Mouse (Mus musculus): ENCODE data around the gene Eprs. TPM values are rescaled to one million over a fixed set of nuclear protein-coding genes. Genes with fewer than 3 reads are reported as not detected.

Eprs gene
- polyA plus RNA-seq, 1 experiment: 8.6 TPM

DNA sequence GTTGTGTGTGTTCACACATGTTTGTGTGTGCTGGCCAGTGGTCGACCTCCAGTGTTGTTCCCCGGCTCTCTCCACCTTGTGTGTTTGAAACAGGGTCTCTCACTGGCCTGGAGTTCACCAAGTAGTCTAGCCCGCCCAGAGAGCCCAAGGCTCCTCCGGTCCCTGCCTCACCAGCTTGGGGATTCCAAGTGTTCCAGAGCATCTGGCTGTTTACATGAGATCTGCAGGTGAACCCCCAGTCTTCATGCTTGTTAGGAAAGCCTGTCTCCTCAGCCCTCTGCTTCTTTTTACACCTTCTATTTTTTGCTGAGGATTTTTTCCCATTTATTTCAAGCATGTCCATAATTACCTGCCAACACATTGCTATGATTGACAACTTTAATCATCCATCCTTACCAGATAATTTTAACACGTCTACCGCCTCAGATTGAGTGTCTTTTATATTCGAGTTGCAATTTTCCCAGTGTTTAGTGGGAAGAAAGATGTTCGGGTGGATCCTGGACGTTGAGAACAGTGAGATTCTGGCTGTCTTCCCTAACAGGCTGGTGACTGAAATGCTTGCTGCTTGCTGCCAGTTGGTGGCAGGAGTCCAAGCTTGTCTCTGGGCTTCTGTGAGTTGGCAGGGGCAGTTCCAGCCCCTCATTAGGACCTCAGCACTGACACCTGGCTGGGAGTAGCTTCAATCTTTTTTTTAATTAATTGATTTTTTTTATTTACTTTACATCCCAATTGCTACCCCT is 76.2 kb downstream of the Eprs start:
- WGBS: 63% methylated on average over 9 of the region's 9 CpGs
- no peak for DNase-seq (ENCODE audit: low read depth, low spot score)

DNA sequence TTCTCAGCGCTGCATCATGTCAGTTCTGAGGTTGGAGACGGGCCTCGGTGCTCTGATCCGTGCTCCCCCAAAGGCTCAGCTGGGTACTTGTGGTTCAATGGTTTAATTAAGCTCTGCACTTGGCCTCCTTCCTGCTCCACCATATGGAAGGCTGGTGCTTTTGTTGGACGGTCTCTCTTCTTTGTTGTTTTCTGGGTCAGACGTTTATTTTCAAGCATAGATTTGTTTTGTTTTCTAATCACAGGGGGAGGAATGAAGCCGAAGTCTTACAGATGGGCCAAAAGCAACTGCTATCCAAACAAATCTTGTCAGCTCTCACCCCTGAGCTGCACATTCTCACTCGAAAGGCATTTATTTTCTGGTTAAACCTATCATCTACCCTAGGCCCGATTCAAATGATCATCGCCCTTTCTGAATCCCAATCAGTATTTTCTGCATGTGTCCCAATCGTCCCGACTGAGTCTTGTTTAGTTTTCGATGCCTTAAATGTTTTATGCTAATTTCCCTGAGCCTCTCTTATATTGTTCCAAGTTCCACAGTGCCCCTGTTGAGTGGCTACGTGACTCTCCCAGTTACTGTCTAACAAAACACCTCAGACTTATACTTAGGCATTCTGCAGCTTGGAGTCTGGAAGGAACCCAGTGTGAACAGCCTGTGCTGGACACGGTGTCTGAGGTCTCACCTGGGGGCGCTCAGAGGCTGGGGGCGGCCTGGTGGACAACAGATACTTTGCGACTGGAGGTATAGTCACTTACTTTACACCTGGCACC is 79.0 kb downstream of the Eprs start:
- DNase-seq (ENCODE audit: low read depth, low spot score): no peak
- WGBS: 79% methylated on average over 18 of the region's 18 CpGs

DNA sequence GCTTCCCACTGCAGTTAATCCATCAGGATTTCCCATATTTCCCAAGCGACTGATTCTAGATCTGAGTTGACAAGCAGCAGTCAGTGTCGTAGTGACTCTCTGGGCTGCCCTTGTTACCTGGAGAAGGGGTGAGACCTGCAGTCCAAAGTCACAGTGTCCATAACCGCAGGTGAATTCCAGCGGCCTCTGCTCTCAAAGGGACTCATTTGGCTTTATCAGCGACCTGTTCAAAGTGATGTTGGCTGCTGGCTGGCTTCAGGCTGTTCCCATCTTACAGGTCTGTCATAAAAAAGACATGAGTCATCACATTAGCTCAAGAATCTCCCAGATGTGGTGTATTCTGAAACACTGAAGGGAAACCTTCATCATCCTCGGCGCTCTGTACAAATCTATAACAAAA is 86.1 kb downstream of the Eprs start:
- no peak for DNase-seq (ENCODE audit: low read depth, low spot score)
- WGBS: 48% methylated on average over 7 of the region's 7 CpGs

DNA sequence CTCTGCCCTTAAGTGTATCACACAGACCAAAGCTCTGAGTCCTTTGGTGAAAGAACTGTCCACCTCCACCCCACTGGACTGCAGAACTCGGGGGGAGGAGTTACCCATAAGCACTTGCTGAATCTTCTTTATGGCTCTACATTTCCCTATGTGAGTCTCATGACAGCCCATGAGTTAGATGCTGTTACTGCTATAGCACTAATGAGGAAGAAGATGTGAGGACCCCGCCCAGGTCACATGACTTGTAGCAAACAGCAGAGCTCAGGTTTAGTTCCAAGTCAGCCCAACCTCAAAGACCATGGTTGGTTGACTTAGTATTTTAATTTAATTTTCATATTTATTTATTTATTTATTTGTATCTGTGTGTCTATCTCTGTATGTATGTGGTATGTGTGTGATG is 86.9 kb downstream of the Eprs start:
- DNase-seq (ENCODE audit: low read depth, low spot score): no peak
- 38% methylated on average over 2 of the region's 2 CpGs for WGBS

DNA sequence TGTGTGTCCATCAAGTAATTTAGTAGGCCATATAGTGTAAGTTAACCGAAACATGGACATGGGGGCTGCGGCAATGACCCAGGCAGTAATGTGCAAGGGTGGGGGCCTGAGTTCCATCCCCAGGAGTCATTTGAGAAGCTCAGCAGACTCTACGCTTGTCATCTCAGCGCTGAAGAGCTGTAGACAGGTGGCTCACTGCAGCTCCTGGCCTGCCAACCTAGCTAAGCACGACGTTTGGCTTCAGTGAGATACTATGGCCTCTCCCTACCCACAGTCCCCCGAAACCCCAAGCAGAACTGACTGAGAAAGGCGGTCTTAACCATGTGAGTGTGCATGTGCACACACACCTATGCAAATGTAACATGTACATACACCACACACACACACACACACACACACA is 88.2 kb downstream of the Eprs start:
- 87% methylated on average over 8 of the region's 8 CpGs for WGBS
- no peak for DNase-seq (ENCODE audit: low read depth, low spot score)

DNA sequence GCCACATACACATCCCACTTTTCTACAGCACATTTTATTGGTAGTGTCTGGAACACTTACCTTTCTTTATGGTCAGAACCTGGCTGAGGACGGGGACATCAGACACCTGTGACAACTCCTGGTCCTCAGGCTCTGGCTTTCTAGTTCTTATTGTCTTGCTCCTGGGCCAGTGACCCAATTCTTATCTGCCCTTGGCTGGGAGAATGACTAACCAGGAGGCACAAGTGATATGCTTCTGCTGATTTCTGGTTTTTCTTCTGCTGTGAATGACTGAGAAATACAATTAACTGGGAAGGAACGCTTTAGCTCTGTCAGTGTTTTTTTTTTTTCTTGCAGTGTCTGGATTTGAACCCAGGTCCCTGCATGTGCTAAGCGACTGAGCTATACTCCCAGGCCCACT is 88.7 kb downstream of the Eprs start:
- 84% methylated on average over 3 of the region's 3 CpGs for WGBS
- no peak for DNase-seq (ENCODE audit: low read depth, low spot score)

DNA sequence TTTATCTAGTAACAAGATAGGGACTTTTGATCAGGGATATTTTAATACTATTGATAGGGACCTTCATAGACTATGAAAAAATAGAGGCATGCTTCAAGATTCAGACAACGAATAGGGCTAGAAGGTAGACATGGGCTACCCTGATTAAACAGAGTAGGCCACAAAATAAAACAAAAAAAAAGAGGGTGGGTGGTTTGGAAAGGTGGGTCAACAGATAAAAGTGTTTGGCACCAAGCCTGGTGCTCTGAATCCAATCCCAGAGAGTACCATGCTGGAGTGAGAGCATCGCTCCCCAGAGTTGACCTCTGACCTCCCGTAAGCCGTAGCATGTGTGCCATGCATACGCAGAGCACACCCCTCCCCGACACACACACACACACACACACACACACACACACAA is 89.6 kb downstream of the Eprs start:
- DNase-seq (ENCODE audit: low read depth, low spot score): no peak
- 86% methylated on average over 6 of the region's 6 CpGs for WGBS

DNA sequence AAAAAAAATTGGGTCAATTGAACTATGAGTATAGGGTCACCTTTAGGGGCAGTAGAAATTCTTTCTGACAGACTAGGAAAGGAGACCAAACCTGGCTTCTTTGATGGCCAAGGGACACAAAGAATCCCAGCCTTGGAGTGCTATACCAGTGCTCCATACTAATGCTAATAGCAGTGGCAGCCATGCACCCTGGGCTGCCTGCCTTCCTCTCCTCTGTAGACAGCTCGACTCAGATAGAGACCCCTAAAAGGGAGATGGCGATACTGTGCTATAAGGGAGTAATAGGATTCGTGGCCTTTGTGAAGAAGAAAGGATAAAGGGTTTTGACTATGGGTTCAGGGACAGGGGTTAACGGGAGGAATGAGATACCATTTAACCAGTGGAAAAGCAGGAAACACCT is 91.3 kb downstream of the Eprs start:
- WGBS: 48% methylated on average over 4 of the region's 4 CpGs
- no peak for DNase-seq (ENCODE audit: low read depth, low spot score)

DNA sequence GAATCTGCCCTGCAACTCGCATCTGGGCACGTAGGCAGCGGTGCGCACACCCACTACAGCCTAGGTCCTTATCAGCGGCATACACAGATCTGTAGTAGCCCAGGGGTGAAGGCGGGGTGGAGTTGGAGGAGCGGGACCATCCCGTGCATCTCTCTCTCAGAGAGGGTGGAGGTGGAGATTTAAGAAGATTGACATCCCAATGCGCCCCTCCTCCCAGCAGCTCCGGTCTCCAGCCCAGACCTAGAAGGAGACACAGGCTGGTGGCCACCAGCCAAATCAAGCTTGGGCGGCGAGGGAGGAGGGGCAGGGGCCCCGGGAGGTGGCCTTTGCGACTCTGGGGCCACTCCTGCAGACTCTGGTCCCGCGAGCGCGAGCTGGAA is 91.7 kb downstream of the Eprs start, which contains the start of gene Slc30a10:
Slc30a10 (plus strand) TSS at position 274 of the 380 bp plus-strand sequence.
- DNase-seq (ENCODE audit: low read depth, low spot score): no peak
- 2% methylated on average over 18 of the region's 18 CpGs for WGBS

DNA sequence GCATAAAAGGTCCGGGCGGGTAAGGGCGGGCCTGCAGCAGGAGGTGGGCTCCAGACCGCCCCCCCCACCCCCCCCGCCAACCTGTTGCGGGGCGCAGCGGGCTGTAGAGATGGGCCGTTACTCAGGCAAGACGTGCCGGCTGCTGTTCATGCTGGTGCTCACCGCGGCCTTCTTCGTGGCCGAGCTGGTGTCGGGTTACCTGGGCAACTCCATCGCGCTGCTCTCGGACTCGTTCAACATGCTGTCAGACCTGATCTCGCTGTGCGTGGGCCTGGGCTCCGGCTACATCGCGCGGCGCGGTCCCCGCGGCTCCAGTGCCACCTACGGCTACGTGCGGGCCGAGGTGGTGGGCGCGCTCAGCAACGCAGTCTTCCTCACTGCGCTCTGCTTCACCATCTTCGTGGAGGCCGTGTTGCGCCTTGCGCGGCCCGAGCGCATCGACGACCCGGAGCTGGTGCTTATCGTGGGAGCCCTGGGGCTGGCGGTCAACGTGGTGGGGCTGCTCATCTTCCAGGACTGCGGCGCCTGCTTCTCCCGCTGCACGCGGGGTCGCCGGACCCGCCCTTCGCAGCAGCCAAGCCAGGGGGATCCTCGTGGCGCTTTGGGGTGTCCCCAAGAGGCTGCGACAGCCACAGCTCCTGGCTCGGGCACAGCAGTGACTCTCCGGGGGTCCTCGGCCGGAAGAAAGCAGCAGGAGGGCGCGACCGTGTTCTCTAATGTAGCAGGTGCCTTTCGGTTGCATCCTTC is 92.3 kb downstream of the Eprs start:
- DNase-seq (ENCODE audit: low read depth, low spot score): no peak
- 1% methylated on average over 70 of the region's 71 CpGs for WGBS

DNA sequence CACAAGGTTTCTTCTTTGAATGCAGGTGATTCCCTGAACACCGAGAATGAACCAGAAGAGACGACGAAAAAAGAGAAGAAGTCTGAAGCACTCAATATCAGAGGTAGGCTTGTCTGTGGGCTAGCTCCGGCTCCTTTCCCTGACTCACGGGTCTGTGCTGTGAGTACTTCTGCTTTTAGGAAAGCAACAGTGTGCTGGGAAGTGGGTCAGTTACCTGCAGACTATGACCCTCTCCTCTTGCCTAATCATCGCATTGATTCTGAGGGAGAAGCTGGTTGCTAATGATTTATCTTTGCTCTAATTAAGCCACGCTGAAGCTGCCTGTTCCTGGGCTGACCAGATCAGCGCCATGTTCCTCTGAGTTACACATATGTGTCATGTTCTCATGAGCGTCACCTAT is 93.5 kb downstream of the Eprs start:
- DNase-seq (ENCODE audit: low read depth, low spot score): no peak
- 85% methylated on average over 9 of the region's 9 CpGs for WGBS

DNA sequence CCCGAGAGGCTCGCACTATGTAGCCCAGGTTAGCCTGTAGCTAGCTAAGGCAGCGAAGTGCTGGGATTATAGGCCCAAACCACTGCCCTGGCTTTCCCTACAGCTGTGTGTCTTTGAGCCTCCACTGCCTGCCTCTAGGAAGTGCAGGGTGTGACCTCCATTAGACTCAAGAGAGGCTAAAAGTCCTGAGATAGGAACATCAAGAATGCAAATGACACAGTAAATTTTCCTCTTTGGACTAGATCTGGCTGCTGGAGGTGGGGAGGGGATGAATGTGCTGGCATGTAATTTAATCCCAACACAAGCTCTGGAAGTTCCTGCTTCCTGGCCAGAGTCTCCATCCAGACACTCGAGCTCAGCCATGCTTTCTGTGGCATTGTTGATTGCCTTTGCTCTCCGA is 97.3 kb downstream of the Eprs start:
- DNase-seq (ENCODE audit: low read depth, low spot score): no peak
- 88% methylated on average over 5 of the region's 5 CpGs for WGBS

DNA sequence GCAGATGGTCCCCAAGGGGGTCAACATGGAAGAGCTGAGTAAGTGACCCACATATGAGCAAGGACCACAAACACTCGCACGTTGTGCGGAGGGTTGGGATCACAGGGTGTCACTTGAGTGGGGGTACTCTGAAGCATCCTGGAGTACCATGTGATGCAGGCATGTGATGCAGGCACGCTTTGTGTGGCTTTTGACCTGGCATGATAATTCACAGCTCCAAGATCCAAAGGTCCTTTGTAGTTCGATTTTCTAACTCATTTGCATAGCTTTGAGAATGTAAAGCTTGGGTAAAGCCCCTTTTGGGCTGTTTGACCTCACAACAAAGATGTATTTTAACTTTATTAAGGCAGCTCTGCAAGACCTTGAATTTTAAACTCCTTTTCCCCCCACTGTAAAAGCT is 100.0 kb downstream of the Eprs start:
- DNase-seq (ENCODE audit: low read depth, low spot score): no peak
- WGBS: 79% methylated on average over 5 of the region's 5 CpGs

DNA sequence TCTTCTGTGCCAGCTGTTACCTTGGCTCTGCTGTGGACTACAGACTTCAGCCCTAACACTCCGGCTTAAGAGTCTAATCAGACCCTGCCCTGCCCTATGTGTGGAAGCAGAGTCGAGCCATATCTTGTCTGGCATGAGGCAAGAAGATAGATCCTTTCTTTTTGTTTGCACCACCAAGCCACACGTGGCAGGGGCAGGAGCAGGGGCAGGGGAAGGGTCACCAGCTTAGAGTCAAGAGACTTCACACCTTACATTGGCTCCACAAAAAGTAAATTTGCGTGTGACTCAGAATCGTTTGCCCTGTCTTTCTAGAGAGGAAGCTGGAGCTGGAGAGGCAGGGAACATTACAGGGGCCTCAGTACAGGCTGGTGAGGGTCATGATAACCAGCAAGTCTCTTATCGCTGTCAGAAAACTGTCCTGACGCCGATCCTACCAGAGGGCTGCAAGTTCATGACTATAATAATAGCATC is 106.7 kb downstream of the Eprs start:
- WGBS: 74% methylated on average over 8 of the region's 8 CpGs
- no peak for DNase-seq (ENCODE audit: low read depth, low spot score)

DNA sequence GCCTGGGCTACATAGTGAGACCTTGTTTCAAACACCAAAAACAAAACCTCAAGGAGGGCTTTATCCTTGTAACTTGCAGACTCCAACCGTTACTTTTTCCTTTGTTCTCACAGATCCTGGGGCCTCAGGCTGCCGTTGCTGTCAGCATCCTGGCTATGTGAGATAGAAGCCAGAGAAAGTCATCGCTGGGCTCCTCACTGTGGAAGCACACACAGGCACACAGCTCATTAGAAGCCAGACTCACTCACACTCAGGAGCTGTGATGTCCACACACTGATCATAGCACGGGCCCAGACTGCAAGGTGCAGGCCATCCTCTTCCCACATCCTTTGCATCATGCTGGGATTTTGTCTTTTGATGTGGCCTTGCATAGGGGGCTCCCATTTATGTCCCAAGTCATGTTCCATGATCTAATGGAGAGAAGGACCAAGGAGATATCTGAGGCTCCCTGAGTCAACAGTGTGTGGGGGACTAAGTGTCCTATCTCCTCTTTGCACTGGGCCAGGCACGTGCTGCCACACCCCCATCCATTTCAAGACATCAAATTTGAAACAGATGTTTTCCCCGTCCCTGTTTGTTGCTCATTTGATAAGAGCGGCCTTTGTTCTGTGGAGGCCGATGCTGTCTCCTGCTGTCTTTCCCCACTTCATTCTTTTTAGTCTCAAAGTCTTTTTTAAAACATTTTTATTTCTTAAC is 109.3 kb downstream of the Eprs start:
- WGBS: 71% methylated on average over 8 of the region's 8 CpGs
- DNase-seq (ENCODE audit: low read depth, low spot score): no peak

DNA sequence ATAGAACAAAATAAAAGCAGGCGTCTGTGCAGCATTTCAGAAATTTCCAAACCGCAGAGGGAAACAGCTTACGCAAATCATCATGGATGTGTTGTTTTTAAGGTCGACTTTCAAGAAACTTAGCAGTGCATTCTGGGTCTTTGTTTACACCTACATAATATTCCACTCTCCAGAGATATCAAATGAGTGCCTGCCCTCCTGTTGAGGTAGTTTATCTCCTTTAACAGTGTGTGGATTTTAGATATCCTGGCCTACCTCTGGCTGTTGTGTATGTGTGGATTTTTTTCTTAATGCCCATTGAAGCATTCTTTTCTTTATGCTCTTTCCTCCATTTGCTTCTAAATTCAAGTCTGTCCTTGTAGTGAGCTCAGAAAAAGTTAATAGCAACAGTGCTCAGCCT is 109.9 kb downstream of the Eprs start:
- WGBS: 90% methylated on average over 4 of the region's 4 CpGs
- DNase-seq (ENCODE audit: low read depth, low spot score): no peak

DNA sequence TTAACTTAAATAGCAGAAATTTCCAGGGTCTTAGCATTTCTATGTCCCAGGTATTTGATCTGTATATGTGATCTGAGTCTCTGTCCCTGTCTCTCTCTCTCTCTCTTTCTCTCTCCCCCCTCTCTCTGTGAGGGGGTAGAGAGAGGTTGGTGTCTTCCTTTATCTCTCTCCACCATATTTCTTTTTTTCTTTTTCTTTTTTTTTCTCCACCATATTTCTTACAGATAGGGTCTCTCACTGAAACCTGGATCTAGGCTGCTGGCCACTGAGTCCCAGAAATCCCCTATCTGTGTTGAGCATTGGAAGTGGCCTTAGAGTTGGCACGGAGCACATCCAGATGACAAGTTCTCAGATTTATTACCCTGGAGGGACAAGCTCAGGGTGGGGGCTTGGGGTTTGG is 110.6 kb downstream of the Eprs start:
- no peak for DNase-seq (ENCODE audit: low read depth, low spot score)
- WGBS: 78% methylated on average over 1 of the region's 1 CpGs
